Mouse (Mus musculus): ENCODE data around the gene Comp.
A peak's percentile ranks its signal among the peaks of the same experiment; 100 is the strongest.

Gene Comp

DNA sequence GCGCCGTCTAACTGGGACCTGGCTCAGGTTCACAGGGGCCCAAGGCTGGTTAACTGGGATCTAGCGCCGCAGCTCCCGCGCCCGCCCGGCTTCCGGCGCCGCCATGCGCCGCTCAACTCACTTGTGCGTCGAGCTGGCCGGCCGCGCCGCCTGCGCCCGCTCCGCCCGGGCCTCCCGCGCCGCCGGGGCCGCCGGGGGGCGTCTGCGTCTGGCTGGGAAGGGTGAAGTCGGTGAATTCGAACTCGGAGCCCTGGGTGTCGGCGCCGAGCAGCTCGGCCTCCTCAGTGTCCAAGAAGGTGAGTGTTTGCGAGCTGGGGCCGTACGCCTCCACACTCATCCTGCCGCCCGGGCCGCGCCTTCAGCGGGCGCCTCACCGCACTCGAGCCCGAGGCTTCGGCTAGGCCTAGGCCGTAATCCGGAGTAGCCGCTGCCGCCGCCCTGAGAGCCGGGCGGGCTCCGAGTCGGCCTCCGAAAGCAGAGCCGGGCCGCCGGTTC lies 20.7 kb upstream of the Comp start:
- DNase-seq (ENCODE audit: low read depth) = no peak

GRCm38 (mm10) chr8:70353194-70353817 lies 20.1 kb upstream of the Comp start, which contains the start of gene Upf1:
TSS of gene Upf1 (minus strand) at chr8:70353278.
- DNase-seq (ENCODE audit: low read depth) = peak; percentile 100

- no peak for DNase-seq (ENCODE audit: low read depth)
These were observed 19.4 kb upstream of the Comp start for GRCm38 (mm10) chr8:70354004-70354403.

GRCm38 (mm10) chr8:70356111-70356510 lies 17.2 kb upstream of the Comp start:
- no peak for DNase-seq (ENCODE audit: low read depth)

GRCm38 (mm10) chr8:70359411-70359810 lies 13.9 kb upstream of the Comp start:
- no peak for DNase-seq (ENCODE audit: low read depth)

- DNase-seq (ENCODE audit: low read depth) = peak; percentile 55
These were observed 12.6 kb upstream of the Comp start for GRCm38 (mm10) chr8:70360769-70361168.

DNA sequence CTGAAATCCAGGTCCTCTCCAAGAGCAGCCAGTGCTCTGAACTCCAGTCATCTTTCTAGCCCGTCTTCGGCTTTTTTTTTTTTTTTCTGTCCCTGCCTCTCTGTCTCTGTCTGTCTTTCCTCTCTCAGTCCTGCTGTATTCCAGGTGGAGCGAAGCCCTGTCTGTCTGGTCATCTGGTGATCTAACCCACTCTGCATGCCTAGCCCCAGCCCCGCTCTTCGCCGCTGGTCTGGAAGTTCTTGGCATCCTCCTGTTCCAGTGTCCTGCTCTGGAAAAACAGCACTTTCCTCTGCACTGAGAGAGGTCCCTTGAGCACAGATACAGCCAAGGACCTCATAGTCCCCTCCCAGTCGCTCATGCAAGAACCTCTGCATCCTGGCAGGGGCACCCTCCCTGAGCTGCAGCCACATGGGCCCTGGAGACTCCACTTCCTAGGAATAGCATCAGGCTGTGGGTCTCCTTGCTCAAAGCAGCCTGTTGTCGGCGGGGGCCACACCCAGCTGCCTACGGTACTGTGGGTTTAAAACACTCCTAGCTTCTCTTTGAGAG lies 11.8 kb upstream of the Comp start:
- no peak for DNase-seq (ENCODE audit: low read depth)

GRCm38 (mm10) chr8:70364066-70364465 lies 9.3 kb upstream of the Comp start:
- DNase-seq (ENCODE audit: low read depth) = no peak

DNA sequence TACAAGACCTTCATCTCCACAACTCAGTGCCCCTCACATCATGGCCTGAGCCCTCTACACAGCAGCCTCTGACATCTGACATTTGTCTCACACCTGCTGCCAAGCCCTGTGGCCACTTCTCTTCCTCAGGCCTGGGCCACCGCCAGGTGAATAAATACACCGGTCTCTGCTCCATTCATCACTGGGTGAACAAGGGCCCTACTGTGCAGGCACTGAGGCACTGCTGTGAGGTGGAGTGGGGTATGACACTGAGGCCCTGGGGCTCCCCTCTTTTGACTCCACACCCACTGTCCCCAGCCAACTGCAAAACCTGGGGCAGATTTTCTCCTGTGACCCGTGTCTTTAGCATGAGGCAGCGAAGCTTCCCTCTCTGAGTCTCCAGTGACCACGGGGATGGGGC lies 6.8 kb upstream of the Comp start:
- no peak for DNase-seq (ENCODE audit: low read depth)

DNA sequence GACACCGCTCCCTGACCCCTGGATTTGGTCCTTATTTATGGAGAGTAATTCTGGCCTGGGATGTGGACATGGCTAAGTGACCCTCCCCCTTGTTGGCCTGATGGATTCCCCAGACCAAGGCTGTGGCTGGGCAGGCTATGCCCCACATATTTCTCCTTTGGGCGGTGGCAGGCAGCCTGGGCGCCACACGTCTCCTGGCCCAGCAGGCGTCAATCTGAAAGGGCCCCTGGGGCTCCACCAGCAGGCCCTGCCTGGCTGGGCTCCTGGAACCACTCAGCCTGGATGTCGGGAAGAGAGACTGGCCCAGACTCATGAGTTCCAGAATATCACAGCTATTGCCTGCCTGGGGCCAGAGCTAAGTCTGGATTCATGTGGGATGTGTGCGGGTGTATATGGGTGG lies 2.9 kb upstream of the Comp start:
- DNase-seq (ENCODE audit: low read depth) = no peak

- no peak for DNase-seq (ENCODE audit: low read depth)
These were observed 1.4 kb upstream of the Comp start for GRCm38 (mm10) chr8:70371951-70372350.

DNA sequence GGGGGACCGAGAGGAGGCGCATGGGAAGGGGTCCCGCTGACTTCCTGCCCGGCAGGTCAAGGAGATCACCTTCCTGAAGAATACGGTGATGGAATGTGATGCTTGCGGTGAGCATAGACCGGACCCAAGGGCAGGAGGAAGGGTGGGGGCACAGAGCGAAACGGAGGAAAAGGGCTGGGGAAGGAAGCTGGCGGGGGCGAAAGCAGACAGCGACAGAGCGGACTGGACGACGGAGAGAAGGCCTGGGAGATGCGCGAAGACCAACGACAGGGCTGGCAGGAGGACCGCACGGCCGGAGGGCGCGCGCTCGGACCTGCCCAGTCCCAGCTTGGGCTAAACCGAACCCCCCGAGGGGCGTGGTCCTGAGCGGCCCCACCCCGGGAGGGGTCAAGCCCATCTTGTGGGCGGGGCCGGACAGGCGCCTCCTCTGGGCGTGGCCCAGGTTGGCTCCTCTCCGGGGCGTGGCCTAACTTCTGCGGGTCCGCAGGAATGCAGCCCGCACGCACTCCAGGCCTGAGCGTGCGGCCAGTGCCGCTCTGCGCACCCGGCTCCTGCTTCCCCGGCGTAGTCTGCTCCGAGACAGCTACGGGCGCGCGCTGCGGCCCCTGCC lies 1.1 kb downstream of the Comp start:
- peak; percentile 55 for DNase-seq (ENCODE audit: low read depth)

DNA sequence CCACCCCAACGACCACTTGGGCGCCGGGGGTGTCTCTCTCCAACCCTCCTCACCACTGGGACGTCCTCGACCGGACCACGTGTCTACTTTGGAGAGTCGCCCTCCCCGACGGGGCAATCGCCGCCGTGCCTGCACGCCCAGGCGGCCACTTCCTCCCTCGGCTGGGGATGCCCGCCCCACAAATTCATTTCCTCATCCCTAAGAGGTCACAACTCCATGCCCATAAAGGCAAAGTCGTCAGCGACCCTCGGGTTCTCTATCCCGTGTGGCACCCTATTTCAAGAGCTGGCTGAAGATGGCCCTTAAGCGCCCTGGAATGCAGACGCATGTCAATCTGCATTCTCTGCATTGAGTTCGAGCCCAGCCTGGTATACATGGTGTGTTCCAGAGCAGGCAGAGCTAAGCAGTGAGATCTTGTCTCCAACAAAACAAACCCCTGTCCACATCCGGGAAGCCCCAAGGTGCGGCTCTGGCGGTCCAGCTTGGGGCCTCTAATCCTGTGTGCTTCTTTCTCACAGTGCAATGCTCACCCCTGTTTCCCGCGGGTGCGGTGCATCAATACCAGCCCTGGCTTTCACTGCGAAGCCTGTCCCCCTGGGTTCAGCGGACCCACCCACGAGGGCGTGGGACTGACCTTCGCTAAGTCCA lies 2.0 kb downstream of the Comp start:
- DNase-seq (ENCODE audit: low read depth) = peak; percentile 47

DNA sequence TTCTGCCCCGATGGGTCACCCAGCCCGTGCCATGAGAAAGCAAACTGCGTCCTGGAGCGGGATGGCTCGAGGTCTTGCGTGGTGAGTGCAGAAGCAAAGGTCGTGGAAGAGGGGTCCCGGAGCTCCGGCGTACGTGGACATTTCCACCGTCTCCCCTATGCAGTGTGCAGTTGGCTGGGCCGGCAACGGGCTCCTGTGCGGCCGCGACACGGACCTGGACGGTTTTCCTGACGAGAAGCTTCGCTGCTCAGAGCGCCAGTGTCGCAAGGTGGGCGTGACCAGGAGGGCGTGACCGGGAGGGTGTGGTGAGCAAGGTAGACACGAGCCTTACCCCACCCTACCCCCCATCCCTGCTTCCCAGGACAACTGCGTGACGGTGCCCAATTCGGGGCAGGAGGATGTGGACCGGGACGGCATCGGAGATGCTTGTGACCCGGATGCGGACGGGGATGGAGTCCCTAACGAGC lies 3.0 kb downstream of the Comp start:
- DNase-seq (ENCODE audit: low read depth) = peak; percentile 26

- DNase-seq (ENCODE audit: low read depth) = no peak
These were observed 3.7 kb downstream of the Comp start for GRCm38 (mm10) chr8:70377049-70377448.

DNA sequence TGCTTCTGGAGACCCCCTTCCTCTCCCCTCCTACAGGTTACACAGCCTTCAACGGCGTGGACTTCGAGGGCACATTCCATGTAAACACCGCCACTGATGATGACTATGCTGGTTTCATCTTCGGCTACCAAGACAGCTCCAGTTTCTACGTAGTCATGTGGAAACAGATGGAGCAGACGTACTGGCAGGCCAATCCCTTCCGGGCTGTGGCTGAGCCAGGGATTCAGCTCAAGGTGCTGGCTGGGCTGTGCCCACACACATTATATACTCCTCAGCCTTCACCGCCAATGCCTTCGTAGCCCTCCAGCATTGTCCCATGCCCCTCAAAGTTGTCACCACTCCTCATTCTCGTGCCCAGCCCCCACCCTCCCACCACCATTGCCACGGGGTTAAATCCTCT lies 6.7 kb downstream of the Comp start:
- no peak for DNase-seq (ENCODE audit: low read depth)

GRCm38 (mm10) chr8:70383287-70383686 lies 9.9 kb downstream of the Comp start:
- DNase-seq (ENCODE audit: low read depth) = peak; percentile 74

DNA sequence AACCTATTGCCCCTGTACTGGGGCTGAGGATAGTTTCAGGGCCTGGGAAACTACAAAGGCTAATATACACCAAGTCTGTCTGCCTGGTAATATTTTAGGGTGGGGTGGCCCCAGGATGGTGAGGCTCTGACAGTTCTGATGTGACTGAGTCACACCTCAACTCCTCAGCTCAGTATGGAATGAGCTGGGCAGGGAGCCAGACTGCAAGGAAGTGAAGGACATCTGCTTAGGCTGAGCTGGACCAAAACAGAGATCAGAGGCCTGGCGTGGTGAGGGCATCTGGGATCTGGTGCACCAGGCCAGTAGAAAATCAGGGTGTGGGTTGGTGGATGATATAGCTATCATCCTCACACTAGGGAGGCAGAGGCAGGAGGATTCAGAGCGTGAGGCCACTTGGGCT lies 16.3 kb downstream of the Comp start:
- DNase-seq (ENCODE audit: low read depth) = no peak

GRCm38 (mm10) chr8:70393087-70393486 lies 19.7 kb downstream of the Comp start:
- no peak for DNase-seq (ENCODE audit: low read depth)

GRCm38 (mm10) chr8:70394269-70394998 lies 21.1 kb downstream of the Comp start:
- DNase-seq (ENCODE audit: low read depth) = no peak

DNA sequence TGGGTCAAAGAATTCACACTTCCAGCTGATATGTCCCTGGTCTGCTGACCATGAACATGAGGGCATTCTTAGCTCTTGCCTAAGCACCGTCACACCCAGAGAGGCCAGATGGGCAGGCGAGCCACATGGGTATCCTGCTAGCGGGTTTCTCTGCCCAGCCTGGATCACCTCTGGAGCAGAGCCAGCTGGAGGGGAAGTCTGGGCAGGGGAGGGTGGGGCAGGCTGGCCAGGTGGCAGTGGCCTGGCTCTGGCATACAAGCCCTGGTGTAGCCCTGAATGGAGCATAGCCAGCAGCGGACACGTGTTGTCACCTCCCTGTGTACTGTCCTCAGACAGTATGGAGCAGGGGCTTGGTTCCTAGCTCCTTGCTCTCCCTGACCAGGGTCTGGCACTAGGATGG lies 22.3 kb downstream of the Comp start:
- DNase-seq (ENCODE audit: low read depth) = no peak

DNA sequence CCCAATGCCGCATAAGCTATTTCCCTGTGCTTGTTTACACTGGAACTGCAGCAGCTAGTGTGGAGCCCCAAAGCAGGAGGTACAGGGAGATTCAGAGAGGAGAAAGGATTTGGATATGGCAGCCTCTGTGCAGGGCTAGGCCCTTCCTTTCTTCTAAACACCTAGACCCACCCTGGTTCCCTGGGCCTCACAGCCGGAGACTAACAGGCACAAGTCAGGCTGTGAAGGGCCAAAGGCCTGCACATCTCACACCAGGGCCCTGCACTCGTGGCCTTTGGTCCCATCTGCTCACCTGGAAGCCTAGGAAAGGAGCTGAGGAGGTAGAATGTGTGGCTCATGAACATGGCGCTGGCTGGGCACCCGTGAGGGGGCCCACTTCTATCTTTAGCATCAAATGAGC lies 22.8 kb downstream of the Comp start:
- no peak for DNase-seq (ENCODE audit: low read depth)
